Mouse (Mus musculus): Measurements from ENCODE around the gene Tmem131l. TPM values are rescaled to one million over a fixed set of nuclear protein-coding genes. Genes with fewer than 3 reads are reported as not detected.

Tmem131l gene
- polyA plus RNA-seq, 1 experiment from 2014 or later: 74.6 TPM

DNA sequence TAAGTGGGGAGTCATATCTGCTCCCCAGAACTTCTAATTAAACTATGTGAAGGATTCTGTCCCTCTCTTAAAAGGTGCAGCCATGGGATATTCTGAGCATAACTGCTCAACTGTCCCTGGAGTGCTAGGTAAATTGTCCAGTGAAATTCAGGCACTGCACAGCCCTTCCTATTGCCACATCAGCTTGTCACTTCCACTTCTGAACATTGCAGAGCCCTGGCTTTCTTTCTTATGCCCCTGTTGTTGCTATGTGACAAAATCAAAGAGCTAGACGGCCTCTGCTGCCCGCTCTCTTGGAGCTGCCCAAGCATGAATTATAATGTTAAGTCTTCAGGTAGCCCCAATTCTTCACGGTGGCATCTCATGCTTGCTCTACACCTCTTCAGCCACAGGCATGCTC, 180.9 kb downstream of the Tmem131l start:
- Histone ChIP-seq H3K27me3 (ENCODE audit: control insufficient read depth, insufficient read depth, low read length) (no peaks in the 10 kb centered on the region), H3K4me2 (replicated peaks; ENCODE audit: low read depth, low read length) (no peak overlapping the region), H3K36me3 (ENCODE audit: control insufficient read depth, insufficient read depth, low read length) (no peaks in the 10 kb centered on the region), H3K4me1 (ENCODE audit: control insufficient read depth, insufficient read depth, low read length) (no peaks in the 10 kb centered on the region), H3K4me3 (ENCODE audit: low read depth, low read length) (no peak overlapping the region), H3K27ac (ENCODE audit: low read length) (no peak overlapping the region), H3K9me3 (ENCODE audit: control insufficient read depth, low read depth, low read length) (no peaks in the 10 kb centered on the region), H3K9ac (replicated peaks; ENCODE audit: low read depth, low read length) (no peak overlapping the region)
- no peak for ATAC-seq (ENCODE audit: insufficient number of reproducible peaks, insufficient read depth, low FRiP score, low read depth)
- 87% methylated on average over 3 of the region's 3 CpGs for WGBS

GRCm38 (mm10) chr3:83857621-83858020, 182.4 kb downstream of the Tmem131l start:
- Histone ChIP-seq H3K9me3 (ENCODE audit: control insufficient read depth, low read depth, low read length) (no peaks in the 10 kb centered on the region), H3K4me2 (replicated peaks; ENCODE audit: low read depth, low read length) (no peak overlapping the region), H3K36me3 (ENCODE audit: control insufficient read depth, insufficient read depth, low read length) (no peaks in the 10 kb centered on the region), H3K27ac (ENCODE audit: low read length) (no peak overlapping the region), H3K9ac (replicated peaks; ENCODE audit: low read depth, low read length) (no peak overlapping the region), H3K4me3 (ENCODE audit: low read depth, low read length) (no peak overlapping the region), H3K4me1 (ENCODE audit: control insufficient read depth, insufficient read depth, low read length) (no peaks in the 10 kb centered on the region), H3K27me3 (ENCODE audit: control insufficient read depth, insufficient read depth, low read length) (no peaks in the 10 kb centered on the region)
- ATAC-seq (ENCODE audit: insufficient number of reproducible peaks, insufficient read depth, low FRiP score, low read depth): no peak
- WGBS: 95% methylated on average over 13 of the region's 13 CpGs

DNA sequence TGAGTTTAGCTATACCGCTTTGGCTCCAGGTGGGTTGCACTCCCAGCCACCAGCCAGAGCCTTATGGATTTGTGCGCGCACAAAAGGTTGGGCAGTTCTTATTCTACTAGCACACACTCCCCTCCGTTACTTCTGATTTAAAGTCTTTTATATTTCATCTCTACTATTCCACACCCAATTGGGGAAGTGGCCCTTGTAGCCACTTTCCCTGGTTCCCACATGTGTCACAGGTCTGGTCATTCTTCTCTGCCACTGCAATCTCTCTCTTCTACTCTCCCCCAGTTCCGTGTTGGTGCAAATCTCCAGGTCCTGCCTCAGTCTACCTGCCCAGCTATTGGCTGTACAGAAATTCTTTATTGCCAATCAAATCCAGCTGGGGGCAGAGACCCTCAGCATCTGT, 184.3 kb downstream of the Tmem131l start:
- Histone ChIP-seq H3K9ac (replicated peaks; ENCODE audit: low read depth, low read length) (no peak overlapping the region), H3K36me3 (ENCODE audit: control insufficient read depth, insufficient read depth, low read length) (no peaks in the 10 kb centered on the region), H3K27me3 (ENCODE audit: control insufficient read depth, insufficient read depth, low read length) (no peaks in the 10 kb centered on the region), H3K9me3 (ENCODE audit: control insufficient read depth, low read depth, low read length) (no peaks in the 10 kb centered on the region), H3K4me3 (ENCODE audit: low read depth, low read length) (no peak overlapping the region), H3K4me1 (ENCODE audit: control insufficient read depth, insufficient read depth, low read length) (no peaks in the 10 kb centered on the region), H3K4me2 (replicated peaks; ENCODE audit: low read depth, low read length) (no peak overlapping the region), H3K27ac (ENCODE audit: low read length) (no peak overlapping the region)
- WGBS: 85% methylated on average over 5 of the region's 5 CpGs
- no peak for ATAC-seq (ENCODE audit: insufficient number of reproducible peaks, insufficient read depth, low FRiP score, low read depth)

GRCm38 (mm10) chr3:83849341-83849740, 190.6 kb downstream of the Tmem131l start:
- WGBS: 73% methylated on average over 2 of the region's 2 CpGs
- H3K36me3 ChIP-seq (ENCODE audit: control insufficient read depth, insufficient read depth, low read length): no peaks in the 10 kb centered on the region
- no peaks in the 10 kb centered on the region for H3K4me1 ChIP-seq (ENCODE audit: control insufficient read depth, insufficient read depth, low read length)
- H3K4me2 ChIP-seq (replicated peaks; ENCODE audit: low read depth, low read length): no peak overlapping the region
- no peak for ATAC-seq (ENCODE audit: insufficient number of reproducible peaks, insufficient read depth, low FRiP score, low read depth)
- no peaks in the 10 kb centered on the region for H3K27me3 ChIP-seq (ENCODE audit: control insufficient read depth, insufficient read depth, low read length)
- no peak overlapping the region for H3K9ac ChIP-seq (replicated peaks; ENCODE audit: low read depth, low read length)
- H3K27ac ChIP-seq (ENCODE audit: low read length): no peak overlapping the region
- H3K4me3 ChIP-seq (ENCODE audit: low read depth, low read length): no peak overlapping the region
- no peaks in the 10 kb centered on the region for H3K9me3 ChIP-seq (ENCODE audit: control insufficient read depth, low read depth, low read length)

Other genes with a start within 250 kb of the Tmem131l start
- 2.9 and 4.8 TPM in 2 replicates for gene Tlr2, start 198.4 kb downstream of the Tmem131l start, polyA plus RNA-seq (2014; fragmentation: Nextera tagmentation; extraction: Ambion mirVana)
- gene Mnd1, start 115.6 kb upstream of the Tmem131l start, polyA plus RNA-seq (2014; fragmentation: Nextera tagmentation; extraction: Ambion mirVana): 15.2 and 18.2 TPM in 2 replicates
- gene Gm6525, start 133.9 kb upstream of the Tmem131l start, polyA plus RNA-seq (2014; fragmentation: Nextera tagmentation; extraction: Ambion mirVana): 1.2 and 1.7 TPM in 2 replicates

Measured in stomach, embryonic 14.5 days (tissue).